Mouse (Mus musculus) spleen, adult 2 months (tissue): ENCODE measurements around the gene Hspbp1. TPM values are rescaled to one million over a fixed set of nuclear protein-coding genes. Genes with fewer than 3 reads are reported as not detected.

Source experiments
- DNase-seq, 2 experiments: peaks; one replicate each; pipeline versions ENCODE4 v3.0.0 to v3.0.0-alpha.2; 2012 to 2021; ENCODE audit warnings: low spot score in 2 of 2, low read depth in 1 of 2
- H3K27ac ChIP-seq: fragments of 200-500 bp; 2 replicates; pipeline ENCODE4 v1.5.1; 2012; ENCODE audit warnings: low read length, inconsistent platforms; ENCODE audit not compliant: insufficient read depth
- H3K27me3 ChIP-seq: fragments of 200-500 bp; 2 replicates; pipeline ENCODE4 v1.6.1; 2012; ENCODE audit warnings: mild to moderate bottlenecking, moderate library complexity, low read length, inconsistent platforms; ENCODE audit not compliant: control insufficient read depth, insufficient read depth
- H3K36me3 ChIP-seq: fragments of 200-500 bp; 2 replicates; pipeline ENCODE4 v1.6.1; 2012; ENCODE audit warnings: mild to moderate bottlenecking, low read length, inconsistent platforms; ENCODE audit not compliant: control insufficient read depth, insufficient read depth
- H3K4me1 ChIP-seq: fragments of 200-500 bp; 2 replicates; pipeline ENCODE4 v1.6.1; 2011; ENCODE audit warnings: inconsistent platforms; ENCODE audit not compliant: control insufficient read depth, insufficient read depth, insufficient read length
- H3K4me3 ChIP-seq: fragments of 200-500 bp; 2 replicates; pipeline ENCODE4 v1.5.1; 2011; ENCODE audit warnings: mild to moderate bottlenecking, inconsistent platforms; ENCODE audit not compliant: insufficient read depth, insufficient read length; ENCODE audit errors: extremely low read depth
- CTCF ChIP-seq: fragments of 200-500 bp; IDR thresholded peaks from 2 replicates; pipeline ENCODE4 v1.5.1; 2011; ENCODE audit warnings: mild to moderate bottlenecking, inconsistent platforms; ENCODE audit not compliant: insufficient read depth, insufficient read length, insufficient replicate concordance; ENCODE audit errors: extremely low read depth
- POLR2A ChIP-seq: fragments of 200-500 bp; IDR thresholded peaks from 2 replicates; pipeline ENCODE4 v1.6.1; 2011; ENCODE audit warnings: low read depth, low read length, inconsistent platforms
- WGBS: fragments of 180-500 bp; shearing (Covaris S2); methylation state at CpG from one replicate; pipeline ENCODE4 v1.1.7; 2018; 5-methylcytosine and 5-hydroxymethylcytosine counted together
- polyA plus RNA-seq: library from polyadenylated mRNA; depleted of rRNA; stranded (reverse); fragments of >200 nt; gene quantifications from 2 replicates; pipeline ENCODE4 v1.2.3, GENCODE M21; 2012; rRNA removed

Gene Hspbp1
- 32.2 and 37.3 TPM in 2 replicates for polyA plus RNA-seq

DNA sequence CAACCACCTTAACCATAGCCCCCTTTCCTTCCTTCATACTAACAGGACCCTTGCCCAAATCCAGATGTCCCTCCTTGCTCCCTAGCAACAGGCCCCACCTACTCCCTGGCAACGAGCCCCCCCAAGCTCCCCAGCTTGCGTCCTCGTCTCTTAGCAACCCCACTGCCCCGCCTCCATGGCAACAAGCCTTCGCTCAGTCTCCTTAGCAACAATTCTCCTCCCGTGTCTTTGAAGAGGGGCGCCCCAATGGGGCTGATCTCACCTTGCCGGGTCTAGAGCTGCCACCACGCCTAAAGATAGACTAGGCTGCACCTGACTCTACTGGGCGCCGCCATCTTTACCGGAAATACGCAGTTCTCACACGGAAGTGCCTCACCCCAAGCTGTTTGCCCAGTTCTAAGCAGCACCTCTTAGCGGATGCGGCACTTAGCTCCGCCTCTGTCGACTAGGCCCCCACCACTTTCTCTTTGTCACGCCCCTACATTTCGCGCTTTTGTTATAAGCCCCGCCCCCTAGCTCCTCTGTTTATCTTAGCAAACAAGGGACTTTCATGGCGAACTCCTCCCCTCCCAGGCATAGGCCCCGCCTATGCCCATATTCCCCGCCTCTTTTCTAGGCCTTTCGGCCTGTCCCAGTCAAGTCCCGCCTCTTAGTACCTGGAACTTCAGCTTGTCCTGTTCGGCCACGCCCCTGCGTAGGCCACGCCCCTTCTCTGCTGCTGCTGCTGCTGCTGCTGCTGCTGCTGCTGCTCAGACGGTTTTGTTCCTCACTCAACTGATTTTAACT lies at the start of gene Hspbp1:
TSS of gene Hspbp1 (minus strand) at position 437 of the 786 bp plus-strand sequence.
- Histone ChIP-seq H3K4me1 (peaks cover 8% of the 10 kb centered on the region; the same call in 1 of the 2 replicates), H3K27me3 (no peaks in the 10 kb centered on the region), H3K36me3 (peaks cover 6% of the 10 kb centered on the region), H3K27ac (peak within 1 kb of the TSS; percentile 78), H3K4me3 (peak within 1 kb of the TSS; percentile 72)
- under 1% methylated on average over 32 of the region's 32 CpGs for WGBS
- TF ChIP-seq CTCF (no peak), POLR2A (no peak; the same call in 1 of the 2 replicates)
- DNase-seq: peak; percentile 92 to 99

DNA sequence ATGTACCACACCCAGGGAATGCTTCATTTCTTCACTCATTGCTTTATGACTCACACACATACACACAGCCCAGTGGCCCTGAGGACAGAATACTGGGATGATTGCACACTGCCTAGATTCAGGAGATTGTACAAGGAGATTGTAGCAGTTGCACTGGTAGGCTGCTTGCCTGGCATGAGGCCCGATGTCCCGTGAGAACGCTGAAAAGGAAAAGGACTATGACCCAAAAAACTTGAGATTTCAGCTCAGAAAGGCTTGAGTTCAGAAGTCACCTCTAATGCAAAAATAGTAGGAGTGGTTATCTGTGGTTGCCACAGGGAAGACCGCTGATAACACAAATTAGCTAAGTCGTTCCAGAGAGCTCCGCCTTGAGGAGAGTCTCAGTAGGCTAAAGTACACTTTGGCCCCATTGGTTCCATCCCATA lies 48.1 kb upstream of the Hspbp1 start:
- Histone ChIP-seq H3K27ac (no peak overlapping the region), H3K4me3 (no peak overlapping the region), H3K4me1 (no peaks in the 10 kb centered on the region; the same call in 1 of the 2 replicates), H3K27me3 (no peaks in the 10 kb centered on the region), H3K36me3 (no peaks in the 10 kb centered on the region)
- DNase-seq: no peak
- TF ChIP-seq POLR2A (no peak), CTCF (no peak)
- WGBS: 73% methylated on average over 6 of the region's 6 CpGs

DNA sequence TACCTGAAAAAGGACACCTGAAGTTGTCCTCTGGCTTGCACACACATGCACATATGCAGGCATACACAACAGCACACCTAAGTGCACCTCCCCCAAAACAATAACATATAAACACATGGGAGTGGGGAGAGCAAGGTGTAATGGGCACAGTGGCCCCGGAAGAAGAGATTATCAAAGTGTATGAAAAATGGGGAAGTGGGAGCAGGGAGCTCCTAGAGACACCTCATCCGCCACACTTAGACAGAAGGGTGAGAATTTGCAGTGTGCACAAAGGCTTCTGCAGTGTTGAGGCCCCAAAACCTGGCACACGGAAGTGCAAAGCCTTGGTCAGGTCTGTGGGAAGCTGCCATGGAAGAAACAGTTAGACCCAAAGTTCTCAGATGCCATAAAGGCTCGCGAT lies 46.2 kb upstream of the Hspbp1 start:
- Histone ChIP-seq H3K4me1 (no peaks in the 10 kb centered on the region; the same call in 1 of the 2 replicates), H3K4me3 (no peak overlapping the region), H3K27me3 (no peaks in the 10 kb centered on the region), H3K27ac (no peak overlapping the region), H3K36me3 (no peaks in the 10 kb centered on the region)
- 51% methylated on average over 5 of the region's 5 CpGs for WGBS
- no peak for DNase-seq
- TF ChIP-seq POLR2A: no peak
- TF ChIP-seq CTCF: no peak

DNA sequence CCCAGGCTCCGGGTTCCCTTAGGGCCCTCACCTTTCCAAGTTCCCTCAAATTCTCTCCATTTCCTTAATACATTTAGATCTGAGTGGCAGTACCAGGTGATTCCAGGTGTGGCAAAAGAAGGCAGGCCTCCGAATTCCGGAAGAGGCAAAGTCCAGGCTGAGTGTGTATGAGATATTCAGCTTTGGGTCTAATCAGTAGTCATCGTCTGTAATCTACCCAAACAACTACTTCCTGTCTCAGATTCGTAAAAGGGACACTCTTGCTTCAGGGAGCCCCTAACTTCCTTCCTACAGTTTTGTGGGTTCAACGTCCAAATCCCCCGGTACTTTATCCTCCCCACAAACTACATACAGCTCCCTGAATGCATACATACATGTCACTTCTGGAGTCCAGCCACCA lies 40.3 kb upstream of the Hspbp1 start, which contains the start of gene Tmem150b:
TSS of gene Tmem150b (minus strand) at position 81 of the 400 bp plus-strand sequence.
- Histone ChIP-seq H3K4me3 (peak within 1 kb of the TSS; percentile 49; the same call in 1 of the 2 replicates), H3K27ac (peak within 1 kb of the TSS; percentile 48), H3K36me3 (no peaks in the 10 kb centered on the region), H3K27me3 (no peaks in the 10 kb centered on the region), H3K4me1 (peaks cover 5% of the 10 kb centered on the region; the same call in 1 of the 2 replicates)
- TF ChIP-seq CTCF: no peak
- no peak for TF ChIP-seq POLR2A
- 7% methylated on average over 7 of the region's 7 CpGs for WGBS
- no peak for DNase-seq

DNA sequence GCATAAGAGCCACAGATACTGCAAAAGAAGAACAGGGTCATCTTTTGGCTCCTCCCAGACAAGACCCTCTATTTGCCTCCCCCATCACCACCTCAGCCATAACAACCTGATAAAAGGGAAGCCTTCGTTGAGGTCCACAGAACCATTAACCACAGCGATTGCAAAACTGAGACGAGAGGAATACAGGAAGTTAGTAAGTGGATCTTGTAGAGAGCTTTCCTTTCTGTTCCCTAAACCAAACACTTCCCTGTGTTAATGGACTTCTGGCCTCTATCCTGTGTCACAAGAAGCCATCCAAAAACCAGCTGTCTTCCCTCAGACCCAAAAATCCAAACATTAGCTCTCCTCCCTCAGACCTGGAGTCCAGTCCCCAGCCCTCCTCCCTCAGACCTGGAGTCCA lies 39.5 kb upstream of the Hspbp1 start:
- no peak for TF ChIP-seq CTCF
- TF ChIP-seq POLR2A: no peak
- Histone ChIP-seq H3K4me1 (peaks cover 5% of the 10 kb centered on the region; the same call in 1 of the 2 replicates), H3K36me3 (no peaks in the 10 kb centered on the region), H3K4me3 (no peak overlapping the region), H3K27me3 (no peaks in the 10 kb centered on the region), H3K27ac (peak overlapping the region; percentile 48; the same call in 1 of the 2 replicates)
- DNase-seq: no peak
- 10% methylated on average over 3 of the region's 3 CpGs for WGBS

DNA sequence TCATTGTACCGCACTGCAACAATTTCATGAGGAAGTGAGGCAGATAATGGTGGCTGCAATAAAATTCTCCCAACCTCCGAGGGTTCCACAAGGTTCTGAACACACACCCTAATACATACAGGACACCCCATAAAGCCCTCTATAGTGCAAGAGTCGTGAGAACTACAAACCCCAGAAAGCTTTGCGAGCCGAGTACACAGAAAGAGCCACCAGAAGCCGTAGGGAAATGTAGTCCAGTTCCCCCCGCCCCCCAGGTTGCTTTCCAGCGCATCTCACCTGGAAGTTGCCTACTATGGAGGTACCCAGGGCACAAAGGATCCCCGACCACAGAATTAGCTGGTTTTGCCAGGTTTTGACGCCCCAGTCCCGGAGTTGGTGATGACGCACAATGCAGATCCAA lies 38.6 kb upstream of the Hspbp1 start:
- no peak for TF ChIP-seq CTCF
- no peak for TF ChIP-seq POLR2A
- H3K4me1 ChIP-seq: peaks cover 5% of the 10 kb centered on the region; the same call in 1 of the 2 replicates
- DNase-seq: peak in 1 of 2 experiments; percentile 42
- peak overlapping the region; percentile 37; the same call in 1 of the 2 replicates for H3K27ac ChIP-seq
- no peaks in the 10 kb centered on the region; the same call in 1 of the 2 replicates for H3K36me3 ChIP-seq
- WGBS: 46% methylated on average over 12 of the region's 12 CpGs
- no peaks in the 10 kb centered on the region for H3K27me3 ChIP-seq
- H3K4me3 ChIP-seq: peak overlapping the region; percentile 49; the same call in 1 of the 2 replicates
